24 mouse cellular contexts compared by ENCODE assay signal in the genomic region with DNA sequence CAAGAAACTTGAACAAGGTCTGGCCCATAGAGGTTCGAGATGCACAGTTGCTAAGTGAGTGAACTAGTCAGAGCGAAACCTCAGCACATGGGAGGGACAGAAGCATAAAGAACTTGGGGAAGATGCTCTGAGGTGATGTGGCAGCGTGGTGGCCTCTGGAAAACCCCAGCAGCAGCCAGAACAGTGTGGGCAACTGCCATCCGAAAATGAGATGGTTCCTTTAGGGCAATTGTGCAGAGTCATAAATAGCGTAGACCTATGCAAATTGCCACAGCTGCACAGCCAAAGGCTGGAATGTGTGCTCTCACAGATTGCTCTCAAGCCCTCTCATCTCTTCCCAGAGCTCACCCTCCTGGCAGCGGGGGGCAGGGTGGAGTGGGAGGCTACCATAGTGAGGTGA.
A peak's percentile ranks its signal among the peaks of the same experiment; 100 is the strongest.
DNase-seq lines count a peak whose midpoint lies in the region; ATAC-seq and TF ChIP-seq lines count a peak whose summit lies in the region.
"Had no signal": no experiment of that assay in that cellular context is flagged by ENCODE, and none has a peak within 500 bp of the region (broad histone marks: within the 10 kb centered on the region; RNA-seq: fewer than 3 reads in every experiment).

No protein-coding gene starts in this region.

- no peak overlapping the region for H3K9ac ChIP-seq in lung, postnatal 0 days (replicated peaks; ENCODE audit: low read depth)
- H3K9ac ChIP-seq: limb, embryonic 13.5 days; liver, embryonic 13.5 days; lung, embryonic 14.5 days; stomach, embryonic 15.5 days had no signal

- no peaks in the 10 kb centered on the region for H3K27me3 ChIP-seq in lung, postnatal 0 days (replicated peaks; ENCODE audit: insufficient read depth, low read length)
- H3K27me3 ChIP-seq: limb, embryonic 13.5 days; liver, embryonic 13.5 days; stomach, embryonic 15.5 days had no signal

- no peak overlapping the region for H3K4me2 ChIP-seq in lung, postnatal 0 days (replicated peaks; ENCODE audit: low read depth, low read length)
- H3K4me2 ChIP-seq: limb, embryonic 13.5 days; liver, embryonic 13.5 days; lung, embryonic 14.5 days; midbrain, embryonic 11.5 days; stomach, embryonic 15.5 days had no signal

- no peaks in the 10 kb centered on the region for H3K9me3 ChIP-seq in lung, postnatal 0 days (ENCODE audit: low read length)
- H3K9me3 ChIP-seq: hindbrain, embryonic 10.5 days; limb, embryonic 13.5 days; liver, embryonic 13.5 days; stomach, embryonic 15.5 days had no signal

- no peaks in the 10 kb centered on the region for H3K4me1 ChIP-seq in lung, postnatal 0 days (ENCODE audit: insufficient read depth, low read depth, low read length)
- H3K4me1 ChIP-seq: hindbrain, embryonic 10.5 days; liver, embryonic 13.5 days had no signal

- TF ChIP-seq CTCF in lung, postnatal 0 days (IDR thresholded peaks at IDR 0.05) = no peak

- peak; percentile 33; the same call in 1 of the 2 replicates for ATAC-seq in lung, postnatal 0 days
- ATAC-seq in common myeloid progenitor, adult 5-6 weeks (replicated peaks; ENCODE audit: low read depth, poor library complexity, severe bottlenecking) = 0 out of 2 replicates have a peak, but pooled peaks have one; percentile 11
- ATAC-seq in megakaryocyte progenitor cell, adult 5-6 weeks (replicated peaks; ENCODE audit: poor library complexity) = peak; percentile 46
- ATAC-seq: forebrain, embryonic 16.5 days; hindbrain, embryonic 16.5 days; intestine, postnatal 0 days had no signal

- H3K36me3 ChIP-seq in lung, postnatal 0 days (ENCODE audit: insufficient read depth, low read length) = no peaks in the 10 kb centered on the region
- H3K36me3 ChIP-seq: hindbrain, embryonic 10.5 days; limb, embryonic 13.5 days; liver, embryonic 13.5 days; stomach, embryonic 15.5 days had no signal

- H3K4me3 ChIP-seq in lung, postnatal 0 days (ENCODE audit: low read depth, low read length) = no peak overlapping the region
- H3K4me3 ChIP-seq: hindbrain, embryonic 10.5 days; limb, embryonic 13.5 days; liver, embryonic 13.5 days; stomach, embryonic 15.5 days had no signal

- TF ChIP-seq EP300 in lung, postnatal 0 days (IDR thresholded peaks at IDR 0.05) = no peak

- no peak for DNase-seq in lung, postnatal 0 days (ENCODE audit: low spot score)
- DNase-seq in lung, adult 18-20 months = no peak
- DNase-seq in adrenal gland, adult 2 months = no peak
- DNase-seq in spleen, postnatal 10 days (ENCODE audit: low spot score in 2 of 2) = no peak
- DNase-seq in thymus, postnatal 4 days = no peak
- DNase-seq: cerebellum, adult 2 months; cerebellum, postnatal 25 days; embryo, embryonic 11 days; gastrocnemius, postnatal 14 days; heart, adult 18-20 months; kidney, postnatal 25 days; liver, embryonic 13.5 days; lung, embryonic 14.5 days; lung, postnatal 36 days; thymus, postnatal 25 days had no signal

- 56% methylated on average over 6 of the region's 6 CpGs for WGBS in lung, postnatal 0 days

- no peak overlapping the region for H3K27ac ChIP-seq in lung, postnatal 0 days (ENCODE audit: low read length)
- H3K27ac ChIP-seq: hindbrain, embryonic 10.5 days; limb, embryonic 13.5 days; liver, embryonic 13.5 days; stomach, embryonic 15.5 days had no signal
